Mouse (Mus musculus): ENCODE results near the gene Zfp872. TPM values are rescaled to one million over a fixed set of nuclear protein-coding genes. Genes with fewer than 3 reads are reported as not detected.

Gene Zfp872
- polyA plus RNA-seq, 1 experiment from 2014 or later, result 0.42 TPM

DNA sequence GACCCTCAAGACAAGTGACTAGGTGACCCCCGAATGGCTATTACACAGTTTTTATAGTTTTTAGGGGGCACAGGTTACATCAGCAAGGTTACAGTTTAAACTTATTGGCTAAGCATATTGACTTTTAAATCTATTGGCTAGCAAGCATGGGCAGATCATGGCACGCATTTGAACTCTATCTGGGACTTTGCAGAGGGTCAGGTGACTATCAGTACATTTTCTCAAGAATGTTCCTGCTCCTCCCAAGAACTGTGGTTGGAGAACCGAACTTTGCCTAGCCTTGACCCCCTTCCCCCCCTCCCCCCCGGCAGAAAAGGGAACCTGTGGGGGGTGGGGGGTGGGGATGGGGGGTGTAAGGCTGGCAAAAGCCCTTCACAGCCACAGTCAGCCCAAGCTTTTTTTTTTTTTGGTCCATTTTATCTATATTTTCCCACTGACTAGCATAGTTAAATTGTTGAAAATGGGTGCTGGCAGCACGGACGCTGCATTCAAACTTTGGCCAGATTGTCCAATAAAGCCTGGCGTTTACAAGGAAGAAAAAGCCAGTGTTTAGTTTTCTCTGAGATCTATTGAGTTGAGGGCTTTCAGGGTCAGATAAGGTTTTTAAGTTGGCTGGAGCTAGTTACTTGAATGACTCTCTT, 41.6 kb downstream of the Zfp872 start:
- Histone ChIP-seq H3K9me3 (ENCODE audit: control insufficient read depth, low read length) (no peaks in the 10 kb centered on the region), H3K9ac (ENCODE audit: low read length) (no peak overlapping the region), H3K4me1 (replicated peaks; ENCODE audit: control insufficient read depth, insufficient read depth, low read length) (no peaks in the 10 kb centered on the region), H3K36me3 (ENCODE audit: control insufficient read depth, insufficient read depth, low read length) (no peaks in the 10 kb centered on the region), H3K4me2 (ENCODE audit: low read length) (no peak overlapping the region), H3K4me3 (ENCODE audit: low read depth, low read length) (no peak overlapping the region), H3K27ac (ENCODE audit: low read depth) (no peak overlapping the region), H3K27me3 (replicated peaks; ENCODE audit: control insufficient read depth, insufficient read depth, low read length) (no peaks in the 10 kb centered on the region)
- 87% methylated on average over 7 of the region's 7 CpGs for WGBS
- ATAC-seq (replicated peaks; ENCODE audit: low FRiP score, low TSS enrichment, low read depth) (no peak), DNase-seq (ENCODE audit: low spot score) (no peak)

DNA sequence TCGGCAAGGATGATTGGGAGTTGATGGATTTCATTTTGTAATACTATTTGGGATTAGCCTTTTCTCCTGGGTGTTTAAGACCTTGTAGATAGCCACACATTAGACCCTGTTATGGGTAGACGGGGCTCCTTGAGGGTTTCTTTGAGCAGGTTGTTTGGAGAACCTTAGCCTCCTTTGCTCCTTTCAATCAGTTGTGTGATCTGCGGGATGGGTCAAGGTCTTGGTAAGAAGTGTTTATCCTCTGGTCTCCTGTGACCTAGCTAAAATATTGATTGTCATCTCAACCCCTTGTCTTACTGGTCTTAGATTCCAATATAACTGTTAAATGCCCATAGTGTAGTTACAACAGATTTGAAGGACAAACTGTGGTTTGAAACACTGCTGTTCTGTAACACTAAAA, 42.2 kb downstream of the Zfp872 start:
- Histone ChIP-seq H3K9me3 (ENCODE audit: control insufficient read depth, low read length) (0 out of 2 replicates have a peak, but pooled peaks cover 1% of the 10 kb centered on the region), H3K4me1 (replicated peaks; ENCODE audit: control insufficient read depth, insufficient read depth, low read length) (no peaks in the 10 kb centered on the region), H3K4me2 (ENCODE audit: low read length) (no peak overlapping the region), H3K27me3 (replicated peaks; ENCODE audit: control insufficient read depth, insufficient read depth, low read length) (no peaks in the 10 kb centered on the region), H3K36me3 (ENCODE audit: control insufficient read depth, insufficient read depth, low read length) (peaks cover 3% of the 10 kb centered on the region; the same call in 1 of the 2 replicates), H3K9ac (ENCODE audit: low read length) (no peak overlapping the region), H3K4me3 (ENCODE audit: low read depth, low read length) (no peak overlapping the region), H3K27ac (ENCODE audit: low read depth) (no peak overlapping the region)
- 93% methylated on average over 3 of the region's 3 CpGs for WGBS
- ATAC-seq (replicated peaks; ENCODE audit: low FRiP score, low TSS enrichment, low read depth) (no peak), DNase-seq (ENCODE audit: low spot score) (no peak)

DNA sequence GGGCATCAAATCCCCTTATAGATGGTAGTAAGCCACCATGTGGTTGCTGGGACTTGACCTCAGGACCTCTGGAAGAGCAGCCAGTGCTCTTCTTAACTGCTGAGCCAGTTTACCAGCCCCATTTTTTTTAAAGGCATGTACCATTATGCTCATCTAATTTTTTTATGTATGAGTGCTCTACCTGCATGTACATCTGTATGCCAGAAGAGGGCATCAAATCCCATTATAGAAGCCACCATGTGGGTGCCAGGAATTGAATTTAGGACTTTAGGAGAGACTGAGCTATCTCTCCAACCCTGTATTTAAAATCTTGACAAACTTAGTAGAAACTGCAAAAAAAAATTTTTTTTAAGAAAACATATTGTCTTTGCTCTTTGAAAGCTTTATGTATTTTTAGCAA, 42.7 kb downstream of the Zfp872 start:
- Histone ChIP-seq H3K4me1 (replicated peaks; ENCODE audit: control insufficient read depth, insufficient read depth, low read length) (no peaks in the 10 kb centered on the region), H3K9ac (ENCODE audit: low read length) (no peak overlapping the region), H3K4me2 (ENCODE audit: low read length) (no peak overlapping the region), H3K27me3 (replicated peaks; ENCODE audit: control insufficient read depth, insufficient read depth, low read length) (no peaks in the 10 kb centered on the region), H3K4me3 (ENCODE audit: low read depth, low read length) (no peak overlapping the region), H3K36me3 (ENCODE audit: control insufficient read depth, insufficient read depth, low read length) (peaks cover 8% of the 10 kb centered on the region; the same call in 1 of the 2 replicates), H3K27ac (ENCODE audit: low read depth) (no peak overlapping the region), H3K9me3 (ENCODE audit: control insufficient read depth, low read length) (0 out of 2 replicates have a peak, but pooled peaks cover 2% of the 10 kb centered on the region)
- ATAC-seq (replicated peaks; ENCODE audit: low FRiP score, low TSS enrichment, low read depth) (no peak), DNase-seq (ENCODE audit: low spot score) (no peak)

DNA sequence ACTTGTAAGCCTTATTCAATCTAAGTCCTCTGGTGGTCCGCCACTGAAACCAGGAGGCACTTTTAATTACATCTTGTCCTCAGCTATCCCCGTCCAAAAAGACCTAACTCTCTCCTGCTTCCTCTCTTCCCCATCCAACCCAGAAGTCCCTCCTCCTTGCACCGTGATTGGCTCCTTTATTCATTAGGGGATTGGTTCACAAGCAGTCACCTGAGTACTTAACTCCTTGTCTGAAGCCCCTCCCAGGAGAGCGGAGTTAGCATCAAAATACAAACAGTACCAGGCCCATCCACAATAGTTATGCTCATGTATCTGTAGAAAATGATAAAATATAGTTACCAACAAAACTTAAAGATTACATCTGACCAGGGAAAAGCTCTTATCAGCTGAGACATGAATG, 52.1 kb downstream of the Zfp872 start:
- Histone ChIP-seq H3K36me3 (ENCODE audit: control insufficient read depth, insufficient read depth, low read length) (peaks cover 86% of the 10 kb centered on the region), H3K4me1 (replicated peaks; ENCODE audit: control insufficient read depth, insufficient read depth, low read length) (no peaks in the 10 kb centered on the region), H3K9me3 (ENCODE audit: control insufficient read depth, low read length) (peaks cover 8% of the 10 kb centered on the region; the same call in 1 of the 2 replicates), H3K4me2 (ENCODE audit: low read length) (no peak overlapping the region), H3K4me3 (ENCODE audit: low read depth, low read length) (no peak overlapping the region), H3K27ac (ENCODE audit: low read depth) (no peak overlapping the region), H3K27me3 (replicated peaks; ENCODE audit: control insufficient read depth, insufficient read depth, low read length) (no peaks in the 10 kb centered on the region), H3K9ac (ENCODE audit: low read length) (no peak overlapping the region)
- DNase-seq (ENCODE audit: low spot score), result no peak
- WGBS, result 94% methylated on average over 4 of the region's 4 CpGs
- ATAC-seq (replicated peaks; ENCODE audit: low FRiP score, low TSS enrichment, low read depth), result no peak

DNA sequence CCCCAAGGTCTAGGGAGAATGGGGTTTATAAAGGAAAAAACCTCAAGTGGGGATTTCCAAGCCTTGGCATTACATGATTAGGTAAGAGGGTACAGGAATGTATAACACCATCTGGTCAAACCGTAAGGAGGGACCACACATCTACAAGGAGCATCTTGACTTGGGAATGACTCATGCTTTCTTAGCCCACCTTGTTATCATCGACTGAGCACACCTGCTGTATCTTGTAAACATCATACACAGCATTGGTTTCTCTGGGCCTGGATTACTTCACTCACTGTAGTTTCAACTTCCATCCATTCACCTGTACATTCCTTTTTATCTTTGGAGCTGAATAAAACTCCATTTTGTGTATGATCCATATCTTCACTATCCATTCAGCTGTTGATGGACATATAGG, 56.4 kb downstream of the Zfp872 start:
- no peak for ATAC-seq (replicated peaks; ENCODE audit: low FRiP score, low TSS enrichment, low read depth)

More for the DNA sequence above, 56.4 kb downstream of the Zfp872 start:
- 85% methylated on average over 2 of the region's 2 CpGs for WGBS
- Histone ChIP-seq H3K4me2 (ENCODE audit: low read length) (no peak overlapping the region), H3K27ac (ENCODE audit: low read depth) (no peak overlapping the region), H3K27me3 (replicated peaks; ENCODE audit: control insufficient read depth, insufficient read depth, low read length) (no peaks in the 10 kb centered on the region), H3K4me3 (ENCODE audit: low read depth, low read length) (no peak overlapping the region), H3K4me1 (replicated peaks; ENCODE audit: control insufficient read depth, insufficient read depth, low read length) (no peaks in the 10 kb centered on the region), H3K36me3 (ENCODE audit: control insufficient read depth, insufficient read depth, low read length) (peaks cover 68% of the 10 kb centered on the region), H3K9ac (ENCODE audit: low read length) (no peak overlapping the region), H3K9me3 (ENCODE audit: control insufficient read depth, low read length) (peaks cover 20% of the 10 kb centered on the region)
- no peak for DNase-seq (ENCODE audit: low spot score)

Other genes with a start within 250 kb of the Zfp872 start
- gene Swsap1, start 232.3 kb upstream of the Zfp872 start, polyA plus RNA-seq (2014; fragmentation: Nextera tagmentation; extraction: Ambion mirVana), result 11.7 and 12.8 TPM in 2 replicates
- 4.1 and 4.2 TPM in 2 replicates for gene Epor, start 224.6 kb upstream of the Zfp872 start, polyA plus RNA-seq (2014; fragmentation: Nextera tagmentation; extraction: Ambion mirVana)
- 1.1 and 1.4 TPM in 2 replicates for gene Rgl3, start 198.6 kb upstream of the Zfp872 start, polyA plus RNA-seq (2014; fragmentation: Nextera tagmentation; extraction: Ambion mirVana)
- gene Ccdc151, start 185.5 kb upstream of the Zfp872 start, polyA plus RNA-seq (2014; fragmentation: Nextera tagmentation; extraction: Ambion mirVana), result 0.42 and 0.95 TPM in 2 replicates
- 93.8 and 95.8 TPM in 2 replicates for gene Prkcsh, start 185.3 kb upstream of the Zfp872 start, polyA plus RNA-seq (2014; fragmentation: Nextera tagmentation; extraction: Ambion mirVana)
- 6.2 and 7.1 TPM in 2 replicates for gene Elavl3, start 136.1 kb upstream of the Zfp872 start, polyA plus RNA-seq (2014; fragmentation: Nextera tagmentation; extraction: Ambion mirVana)
- gene Gm49318, start 116.8 kb upstream of the Zfp872 start, polyA plus RNA-seq (2014; fragmentation: Nextera tagmentation; extraction: Ambion mirVana), result not detected in 2 replicates
- gene Zfp653, start 116.7 kb upstream of the Zfp872 start, polyA plus RNA-seq (2014; fragmentation: Nextera tagmentation; extraction: Ambion mirVana), result 10.2 and 10.3 TPM in 2 replicates
- gene Ecsit, start 102.7 kb upstream of the Zfp872 start, polyA plus RNA-seq (2014; fragmentation: Nextera tagmentation; extraction: Ambion mirVana), result 35.2 and 43.4 TPM in 2 replicates
- 322 and 380 TPM in 2 replicates for gene Cnn1, start 88.9 kb upstream of the Zfp872 start, polyA plus RNA-seq (2014; fragmentation: Nextera tagmentation; extraction: Ambion mirVana)
- 190 and 192 TPM in 2 replicates for gene Elof1, start 70.9 kb upstream of the Zfp872 start, polyA plus RNA-seq (2014; fragmentation: Nextera tagmentation; extraction: Ambion mirVana)
- gene Acp5, start 52.4 kb upstream of the Zfp872 start, polyA plus RNA-seq (2014; fragmentation: Nextera tagmentation; extraction: Ambion mirVana), result 11.1 and 13.3 TPM in 2 replicates
- gene Pigyl, start 31.2 kb upstream of the Zfp872 start, polyA plus RNA-seq (2014; fragmentation: Nextera tagmentation; extraction: Ambion mirVana), result 76.5 and 85.4 TPM in 2 replicates
- gene Zfp809, start 37.6 kb downstream of the Zfp872 start, polyA plus RNA-seq (2014; fragmentation: Nextera tagmentation; extraction: Ambion mirVana), result 23.8 and 24.5 TPM in 2 replicates
- gene Zfp599, start 71.8 kb downstream of the Zfp872 start, polyA plus RNA-seq (2014; fragmentation: Nextera tagmentation; extraction: Ambion mirVana), result 5.8 and 5.9 TPM in 2 replicates
- gene Zfp810, start 119.6 kb downstream of the Zfp872 start, polyA plus RNA-seq (2014; fragmentation: Nextera tagmentation; extraction: Ambion mirVana), result 19.0 and 19.4 TPM in 2 replicates
- 55.7 and 61.4 TPM in 2 replicates for gene Anln, start 201.1 kb downstream of the Zfp872 start, polyA plus RNA-seq (2014; fragmentation: Nextera tagmentation; extraction: Ambion mirVana)
- 5.3 and 5.9 TPM in 2 replicates for gene 9530077C05Rik, start 223.4 kb downstream of the Zfp872 start, polyA plus RNA-seq (2014; fragmentation: Nextera tagmentation; extraction: Ambion mirVana)

Measured in intestine, embryonic 14.5 days (tissue).